Mouse (Mus musculus): ENCODE measurements around the gene Cidec. TPM values are rescaled to one million over a fixed set of nuclear protein-coding genes. Genes with fewer than 3 reads are reported as not detected.

The Cidec gene
- not detected in 2 replicates for polyA plus RNA-seq (2016; fragmentation: Nextera tagmentation; extraction: Ambion mirVana)

DNA sequence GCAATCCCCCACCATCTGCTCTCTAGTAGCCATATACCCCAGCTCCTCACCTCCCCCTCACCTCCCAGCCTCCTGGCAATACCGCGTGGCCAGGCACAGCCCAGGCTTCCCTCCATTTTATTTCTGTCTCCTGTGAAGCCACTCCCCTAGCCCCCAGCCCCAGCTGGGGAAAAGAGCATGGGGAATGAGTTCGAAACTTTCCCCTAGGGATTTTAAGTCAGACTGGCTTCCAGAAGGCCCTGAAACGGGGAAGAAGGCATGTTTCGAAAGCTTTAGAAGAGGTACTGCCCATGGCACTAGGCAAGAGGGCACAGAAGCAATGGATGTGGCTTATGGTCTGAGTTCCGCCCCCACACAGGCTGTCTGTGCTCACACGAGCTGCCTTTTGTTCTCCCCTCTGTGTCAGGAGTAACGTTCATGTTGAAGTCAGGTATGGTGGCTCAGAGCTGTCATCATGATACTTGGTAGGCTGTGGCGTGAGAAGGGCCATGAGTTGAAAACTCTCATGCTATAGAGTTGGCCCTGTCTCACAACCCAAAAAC lies at the start of gene Cidec:
Gene Cidec, minus strand, starts transcription at position 97 of the 542 bp plus-strand sequence.
- H3K27me3 ChIP-seq (replicated peaks) = peaks cover 5% of the 10 kb centered on the region; the same call in 1 of the 2 replicates
- H3K4me1 ChIP-seq = no peaks in the 10 kb centered on the region
- H3K4me2 ChIP-seq = no peak within 1 kb of the TSS
- ATAC-seq = no peak
- H3K9me3 ChIP-seq (replicated peaks) = no peaks in the 10 kb centered on the region
- H3K9ac ChIP-seq = no peak within 1 kb of the TSS
- H3K27ac ChIP-seq = no peak within 1 kb of the TSS
- no peak within 1 kb of the TSS for H3K4me3 ChIP-seq
- WGBS (ENCODE audit: insufficient replicate concordance) = 61% methylated on average over 9 of the region's 9 CpGs
- H3K36me3 ChIP-seq = no peaks in the 10 kb centered on the region

DNA sequence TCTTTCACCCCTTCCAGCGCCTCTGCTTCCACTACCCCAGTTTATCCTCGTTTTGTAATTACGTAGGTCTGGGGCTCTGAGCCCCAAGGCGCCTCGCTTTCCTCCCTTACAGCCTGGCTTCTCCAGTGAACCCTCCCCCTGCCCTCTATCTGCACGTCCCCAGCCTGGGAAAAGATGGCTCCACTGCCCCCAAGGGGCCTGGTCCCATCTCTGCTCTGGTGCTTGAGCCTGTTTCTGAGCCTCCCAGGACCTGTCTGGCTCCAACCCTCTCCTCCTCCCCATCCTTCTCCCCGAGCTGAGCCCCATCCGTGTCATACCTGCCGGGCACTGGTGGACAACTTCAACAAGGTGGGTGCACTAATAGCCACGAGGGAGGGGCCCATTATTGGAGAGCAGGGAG lies 48.2 kb upstream of the Cidec start:
- ATAC-seq = peak; percentile 18; the same call in 1 of the 2 replicates
- 13% methylated on average over 10 of the region's 10 CpGs for WGBS (ENCODE audit: insufficient replicate concordance)

DNA sequence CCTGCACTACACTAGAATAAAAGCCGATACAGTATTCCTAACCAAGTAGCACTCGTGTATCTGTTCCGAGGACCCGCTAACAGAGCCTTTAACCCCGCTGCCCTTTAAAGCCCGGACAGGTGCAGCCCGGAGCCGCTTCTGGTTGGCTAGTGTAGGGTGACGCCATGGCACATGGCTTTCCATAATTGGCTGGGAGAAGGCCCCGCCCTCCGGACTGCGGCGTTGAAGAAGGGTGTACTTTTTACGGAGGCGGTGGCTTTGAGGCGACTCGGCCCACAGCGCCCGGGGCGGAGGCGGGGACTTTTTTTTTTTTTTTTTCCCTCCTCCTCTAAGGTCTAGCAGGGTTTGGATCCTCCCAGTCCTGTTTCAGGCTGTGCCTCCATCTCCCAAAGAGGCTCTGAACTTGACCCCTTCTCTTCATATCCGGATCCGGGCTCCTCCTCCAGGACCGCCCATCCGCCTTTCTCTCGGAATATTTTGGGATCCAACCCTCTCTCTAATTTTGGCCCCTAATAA lies 47.6 kb upstream of the Cidec start, which contains the start of gene Creld1:
Gene Creld1, plus strand, starts transcription at position 198 of the 516 bp plus-strand sequence.
- ATAC-seq = peak; percentile 96
- Histone ChIP-seq H3K9me3 (replicated peaks) (no peaks in the 10 kb centered on the region), H3K27me3 (replicated peaks) (peaks cover 46% of the 10 kb centered on the region), H3K27ac (peak within 1 kb of the TSS; percentile 80), H3K36me3 (peaks cover 2% of the 10 kb centered on the region; the same call in 1 of the 2 replicates), H3K9ac (peak within 1 kb of the TSS; percentile 76), H3K4me2 (peak within 1 kb of the TSS; percentile 94), H3K4me3 (peak within 1 kb of the TSS; percentile 68), H3K4me1 (peaks cover 48% of the 10 kb centered on the region)
- WGBS (ENCODE audit: insufficient replicate concordance) = under 1% methylated on average over 26 of the region's 26 CpGs

More for the DNA sequence above, 48.2 kb upstream of the Cidec start:
- Histone ChIP-seq H3K36me3 (peaks cover 8% of the 10 kb centered on the region), H3K9me3 (replicated peaks) (no peaks in the 10 kb centered on the region), H3K4me2 (peak overlapping the region; percentile 94), H3K27ac (peak overlapping the region; percentile 80), H3K4me1 (peaks cover 48% of the 10 kb centered on the region), H3K4me3 (peak overlapping the region; percentile 68), H3K9ac (peak overlapping the region; percentile 76), H3K27me3 (replicated peaks) (peaks cover 41% of the 10 kb centered on the region)

DNA sequence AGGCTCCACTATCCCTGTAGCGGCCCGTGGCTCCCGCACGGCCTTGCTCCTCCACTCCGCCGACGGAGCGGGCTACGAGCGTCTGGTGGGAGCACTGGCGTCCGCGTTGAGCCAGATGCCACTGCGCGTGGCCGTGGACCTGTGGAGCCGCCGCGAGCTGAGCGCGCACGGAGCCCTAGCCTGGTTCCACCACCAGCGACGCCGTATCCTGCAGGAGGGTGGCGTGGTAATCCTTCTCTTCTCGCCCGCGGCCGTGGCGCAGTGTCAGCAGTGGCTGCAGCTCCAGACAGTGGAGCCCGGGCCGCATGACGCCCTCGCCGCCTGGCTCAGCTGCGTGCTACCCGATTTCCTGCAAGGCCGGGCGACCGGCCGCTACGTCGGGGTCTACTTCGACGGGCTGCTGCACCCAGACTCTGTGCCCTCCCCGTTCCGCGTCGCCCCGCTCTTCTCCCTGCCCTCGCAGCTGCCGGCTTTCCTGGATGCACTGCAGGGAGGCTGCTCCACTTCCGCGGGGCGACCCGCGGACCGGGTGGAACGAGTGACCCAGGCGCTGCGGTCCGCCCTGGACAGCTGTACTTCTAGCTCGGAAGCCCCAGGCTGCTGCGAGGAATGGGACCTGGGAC lies 47.0 kb upstream of the Cidec start:
- Histone ChIP-seq H3K27ac (peak overlapping the region; percentile 66), H3K36me3 (no peaks in the 10 kb centered on the region), H3K4me3 (peak overlapping the region; percentile 68), H3K4me1 (peaks cover 42% of the 10 kb centered on the region), H3K9me3 (replicated peaks) (no peaks in the 10 kb centered on the region), H3K27me3 (replicated peaks) (peaks cover 46% of the 10 kb centered on the region), H3K4me2 (peak overlapping the region; percentile 94), H3K9ac (peak overlapping the region; percentile 65)
- WGBS (ENCODE audit: insufficient replicate concordance) = 1% methylated on average over 65 of the region's 65 CpGs
- peak; percentile 51 for ATAC-seq

DNA sequence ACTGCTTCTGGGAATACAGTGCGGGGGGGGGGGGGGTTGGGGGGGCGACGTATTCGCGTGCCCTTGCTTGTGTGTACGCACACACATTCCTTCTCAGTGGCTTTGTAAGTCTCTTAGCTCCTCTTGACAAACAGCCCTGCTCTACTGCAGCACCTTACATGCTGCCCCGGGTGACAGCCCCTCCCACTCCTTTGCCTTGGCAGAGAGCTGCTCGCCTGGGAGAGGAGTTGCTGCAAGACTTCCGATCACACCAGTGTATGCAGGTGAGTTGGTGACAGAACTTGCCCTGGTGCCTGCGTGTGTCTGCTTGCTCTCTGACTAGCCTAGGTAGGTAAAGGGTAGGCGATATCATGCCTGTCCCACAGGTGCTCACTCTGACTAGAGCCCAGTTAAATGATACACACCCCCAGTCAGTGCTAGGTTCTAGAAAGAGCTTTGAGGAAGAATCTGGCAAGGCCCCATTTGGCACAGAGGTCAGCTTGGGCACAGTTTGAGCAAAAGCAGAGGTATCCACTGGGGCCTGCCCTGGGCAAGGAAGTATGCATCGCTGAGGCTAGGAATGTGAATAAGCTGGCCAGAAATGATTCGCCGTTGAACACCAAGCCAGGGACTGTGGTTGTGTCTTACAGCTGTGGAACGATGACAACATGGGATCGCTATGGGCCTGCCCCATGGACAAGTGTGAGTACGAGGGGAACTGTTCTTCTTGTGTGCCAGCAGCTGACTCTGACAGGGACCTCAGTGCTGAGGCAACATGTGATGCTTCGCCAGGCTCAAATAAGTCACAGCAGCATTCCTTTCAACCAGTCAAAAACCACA lies 45.2 kb upstream of the Cidec start:
- ATAC-seq = no peak
- no peak overlapping the region for H3K4me3 ChIP-seq
- peaks cover 30% of the 10 kb centered on the region for H3K4me1 ChIP-seq
- peaks cover 62% of the 10 kb centered on the region for H3K27me3 ChIP-seq (replicated peaks)
- no peak overlapping the region for H3K4me2 ChIP-seq
- H3K9me3 ChIP-seq (replicated peaks) = no peaks in the 10 kb centered on the region
- H3K36me3 ChIP-seq = no peaks in the 10 kb centered on the region
- 58% methylated on average over 18 of the region's 18 CpGs for WGBS (ENCODE audit: insufficient replicate concordance)
- H3K27ac ChIP-seq = no peak overlapping the region
- H3K9ac ChIP-seq = no peak overlapping the region

DNA sequence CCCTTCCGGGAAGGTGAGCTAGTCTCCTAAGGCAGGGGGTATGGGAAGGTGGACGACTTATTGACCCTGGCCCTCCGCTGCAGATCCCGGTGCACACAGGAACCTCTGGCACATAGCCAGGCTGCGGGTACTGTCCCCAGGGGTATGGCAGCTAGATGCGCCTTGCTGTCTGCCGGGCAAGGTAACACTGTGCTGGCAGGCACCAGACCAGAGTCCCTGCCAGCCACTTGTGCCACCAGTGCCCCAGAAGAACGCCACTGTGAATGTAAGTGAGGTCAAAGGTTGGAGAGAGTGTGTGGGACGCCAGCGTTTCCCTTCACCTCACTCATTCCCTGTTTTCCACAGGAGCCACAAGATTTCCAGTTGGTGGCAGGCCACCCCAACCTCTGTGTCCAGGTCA lies 43.3 kb upstream of the Cidec start:
- no peak for ATAC-seq
- H3K27ac ChIP-seq = no peak overlapping the region
- 67% methylated on average over 10 of the region's 10 CpGs for WGBS (ENCODE audit: insufficient replicate concordance)
- no peaks in the 10 kb centered on the region for H3K9me3 ChIP-seq (replicated peaks)
- no peak overlapping the region for H3K4me3 ChIP-seq
- peaks cover 19% of the 10 kb centered on the region for H3K4me1 ChIP-seq
- H3K9ac ChIP-seq = no peak overlapping the region
- no peak overlapping the region for H3K4me2 ChIP-seq
- H3K27me3 ChIP-seq (replicated peaks) = peaks cover 68% of the 10 kb centered on the region
- no peaks in the 10 kb centered on the region for H3K36me3 ChIP-seq

DNA sequence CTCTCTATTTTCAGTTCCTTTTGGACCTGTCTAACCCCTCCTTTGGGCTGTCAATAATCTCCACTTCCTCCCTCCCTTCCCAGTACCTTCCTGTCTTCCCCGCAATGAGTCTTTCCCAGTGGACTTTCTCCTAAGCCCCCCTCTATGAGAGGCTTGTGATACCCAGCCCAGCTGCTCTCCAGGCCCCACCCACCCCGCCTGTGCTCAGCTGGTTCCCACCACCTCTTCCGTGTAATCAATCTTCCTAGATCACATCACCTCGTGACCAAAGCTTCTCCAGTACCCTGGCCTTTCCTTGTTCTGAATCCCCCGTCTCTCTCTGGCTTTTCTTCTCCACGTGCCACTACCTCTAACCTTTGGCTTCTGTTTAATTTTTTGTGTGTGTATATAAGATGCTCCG lies 41.8 kb upstream of the Cidec start:
- H3K27me3 ChIP-seq (replicated peaks) = peaks cover 67% of the 10 kb centered on the region
- H3K36me3 ChIP-seq = no peaks in the 10 kb centered on the region
- no peaks in the 10 kb centered on the region for H3K9me3 ChIP-seq (replicated peaks)
- no peak overlapping the region for H3K9ac ChIP-seq
- 30% methylated on average over 7 of the region's 7 CpGs for WGBS (ENCODE audit: insufficient replicate concordance)
- no peak overlapping the region for H3K27ac ChIP-seq
- H3K4me3 ChIP-seq = no peak overlapping the region
- ATAC-seq = no peak
- peaks cover 9% of the 10 kb centered on the region for H3K4me1 ChIP-seq
- H3K4me2 ChIP-seq = no peak overlapping the region

DNA sequence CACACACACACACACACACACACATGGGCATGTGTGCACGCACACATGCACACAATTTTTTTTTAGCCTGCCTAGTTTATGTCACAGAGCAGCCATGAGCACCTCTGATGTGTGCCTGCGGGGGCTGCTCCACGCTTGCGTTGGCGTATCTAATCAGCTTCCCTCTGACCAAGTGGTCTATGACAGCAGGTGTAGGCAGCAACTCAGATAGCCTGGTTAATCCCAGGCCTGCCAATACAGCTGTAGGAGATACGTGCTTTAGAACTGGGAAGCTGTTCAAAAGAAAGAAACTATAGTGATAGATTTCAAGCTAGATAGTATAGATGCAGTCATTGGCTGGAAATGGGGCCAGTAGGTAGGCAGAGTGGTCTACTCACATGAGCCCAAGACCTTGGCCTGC lies 38.2 kb upstream of the Cidec start:
- 64% methylated on average over 6 of the region's 6 CpGs for WGBS (ENCODE audit: insufficient replicate concordance)
- no peaks in the 10 kb centered on the region for H3K9me3 ChIP-seq (replicated peaks)
- peaks cover 21% of the 10 kb centered on the region for H3K4me1 ChIP-seq
- no peak overlapping the region for H3K9ac ChIP-seq
- H3K27ac ChIP-seq = no peak overlapping the region
- no peak overlapping the region for H3K4me2 ChIP-seq
- H3K36me3 ChIP-seq = no peaks in the 10 kb centered on the region
- peaks cover 65% of the 10 kb centered on the region for H3K27me3 ChIP-seq (replicated peaks)
- no peak overlapping the region for H3K4me3 ChIP-seq
- no peak for ATAC-seq

DNA sequence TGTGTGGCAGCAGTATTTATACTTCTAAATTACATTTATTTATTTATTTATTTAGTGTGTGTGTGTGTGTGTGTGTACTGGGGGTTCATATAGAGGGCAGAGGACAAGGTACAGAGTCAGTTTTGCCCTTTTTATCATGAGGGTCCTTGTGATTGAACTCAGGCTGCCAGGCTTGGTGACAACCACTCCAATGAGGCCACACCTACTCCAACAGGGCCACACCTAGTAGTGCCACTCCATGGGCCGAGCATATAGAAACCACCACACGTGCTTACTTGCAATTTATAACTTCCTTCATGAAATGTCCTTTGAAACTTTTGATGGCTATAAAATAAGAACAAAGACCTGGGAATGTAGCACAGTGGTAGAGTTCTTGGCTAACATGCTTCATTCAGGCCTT lies 37.7 kb upstream of the Cidec start:
- Histone ChIP-seq H3K36me3 (no peaks in the 10 kb centered on the region), H3K4me2 (no peak overlapping the region), H3K9me3 (replicated peaks) (no peaks in the 10 kb centered on the region), H3K4me1 (peaks cover 21% of the 10 kb centered on the region), H3K27ac (no peak overlapping the region), H3K27me3 (replicated peaks) (peaks cover 61% of the 10 kb centered on the region), H3K4me3 (no peak overlapping the region), H3K9ac (no peak overlapping the region)
- WGBS (ENCODE audit: insufficient replicate concordance) = 57% methylated on average over 2 of the region's 2 CpGs
- ATAC-seq = no peak

DNA sequence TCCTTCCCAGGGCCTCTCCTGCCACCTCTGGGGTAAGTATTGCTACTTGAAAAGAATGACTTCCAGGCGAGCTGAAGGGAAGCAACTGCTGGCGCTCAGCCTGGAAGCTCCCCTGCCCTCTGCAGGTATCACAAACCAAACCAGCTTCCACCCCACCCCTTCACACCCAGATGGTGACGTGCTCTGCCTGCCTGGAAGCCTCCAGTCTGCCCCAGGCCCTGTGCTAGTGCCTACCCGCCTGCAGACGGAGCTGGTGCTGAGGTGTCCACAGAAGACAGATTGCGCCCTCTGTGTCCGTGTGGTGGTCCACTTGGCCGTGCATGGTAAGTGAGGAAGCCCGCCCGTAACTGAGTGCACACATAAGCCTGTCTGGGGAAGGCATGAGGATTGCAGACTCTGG lies 36.5 kb upstream of the Cidec start:
- Histone ChIP-seq H3K9me3 (replicated peaks) (no peaks in the 10 kb centered on the region), H3K9ac (no peak overlapping the region), H3K4me1 (peaks cover 21% of the 10 kb centered on the region), H3K36me3 (no peaks in the 10 kb centered on the region), H3K27ac (no peak overlapping the region), H3K4me2 (0 out of 2 replicates have a peak overlapping the region, but pooled peaks have one; percentile 45), H3K4me3 (no peak overlapping the region), H3K27me3 (replicated peaks) (peaks cover 60% of the 10 kb centered on the region)
- 67% methylated on average over 10 of the region's 10 CpGs for WGBS (ENCODE audit: insufficient replicate concordance)
- ATAC-seq = no peak

DNA sequence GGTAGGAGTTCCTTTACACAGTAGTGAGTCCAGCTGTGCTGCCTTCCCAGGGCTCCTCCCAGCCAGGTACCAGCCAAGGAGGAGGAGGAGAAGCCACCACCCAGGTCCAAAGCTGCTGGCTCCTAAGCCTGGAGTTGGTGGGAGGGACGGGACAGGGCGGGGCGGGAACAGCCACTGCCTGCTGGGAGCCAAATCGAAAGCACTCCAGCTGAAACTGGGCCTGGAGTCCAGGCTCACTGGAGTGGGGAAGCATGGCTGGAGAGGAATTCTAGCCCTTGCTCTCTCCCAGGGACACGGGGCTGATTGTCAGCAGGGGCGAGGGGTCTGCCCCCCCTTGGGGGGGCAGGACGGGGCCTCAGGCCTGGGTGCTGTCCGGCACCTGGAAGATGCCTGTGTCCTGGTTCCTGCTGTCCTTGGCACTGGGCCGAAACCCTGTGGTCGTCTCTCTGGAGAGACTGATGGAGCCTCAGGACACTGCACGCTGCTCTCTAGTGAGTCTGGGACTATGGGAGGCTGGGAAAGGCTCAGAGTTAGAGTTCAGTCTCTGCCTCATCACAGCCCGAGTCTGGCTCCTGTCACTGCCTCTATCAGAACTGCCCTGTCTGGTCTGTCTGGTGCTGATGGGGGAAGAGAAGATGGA lies 35.9 kb upstream of the Cidec start, which contains the start of gene Il17rc:
Gene Il17rc, plus strand, starts transcription at position 131 of the 640 bp plus-strand sequence.
- Histone ChIP-seq H3K4me2 (peak within 1 kb of the TSS; percentile 45), H3K9me3 (replicated peaks) (no peaks in the 10 kb centered on the region), H3K36me3 (no peaks in the 10 kb centered on the region), H3K27me3 (replicated peaks) (peaks cover 53% of the 10 kb centered on the region), H3K4me1 (peaks cover 21% of the 10 kb centered on the region), H3K9ac (peak within 1 kb of the TSS; percentile 9; the same call in 1 of the 2 replicates), H3K4me3 (0 out of 2 replicates have a peak within 1 kb of the TSS, but pooled peaks have one; percentile 12), H3K27ac (no peak within 1 kb of the TSS)
- ATAC-seq = no peak
- WGBS (ENCODE audit: insufficient replicate concordance) = 43% methylated on average over 12 of the region's 12 CpGs

All from liver, embryonic 12.5 days (tissue).